Mouse (Mus musculus) adrenal gland, postnatal 10 days (tissue): ENCODE results near the gene Tpcn2. TPM values are rescaled to one million over a fixed set of nuclear protein-coding genes. Genes with fewer than 3 reads are reported as not detected.

ENCODE experiments used
- DNase-seq: peaks from one replicate; pipeline ENCODE4 v3.0.0; 2021; ENCODE audit warnings: mixed read lengths
- total RNA-seq, 2 experiments: library from RNA; stranded (reverse); gene quantifications; 2 replicates each; pipeline ENCODE4 v1.2.3; 2021

Tpcn2 gene
- total RNA-seq, 2 experiments from 2014 or later, result 12.4 to 18.4 TPM

DNA sequence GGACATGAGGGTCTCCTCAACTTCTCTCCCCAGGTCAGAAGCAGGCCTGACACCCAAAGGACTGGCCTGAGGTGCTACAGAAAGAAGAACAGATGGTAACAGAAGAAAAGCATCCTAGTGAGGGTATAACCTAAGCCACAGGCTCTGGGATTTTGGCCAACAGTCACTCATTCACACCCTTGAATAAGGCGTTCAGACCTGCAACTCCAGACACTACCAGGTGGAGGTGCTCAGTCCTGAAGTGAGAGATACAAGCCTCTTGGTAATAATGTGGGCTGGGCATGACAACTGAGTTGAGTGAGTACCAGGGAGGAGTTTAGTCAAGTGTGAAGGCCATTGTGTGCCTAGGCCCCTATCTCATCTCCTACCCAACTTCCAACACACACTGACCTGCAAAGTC is 129.7 kb downstream of the Tpcn2 start:
- DNase-seq, result no peak

DNA sequence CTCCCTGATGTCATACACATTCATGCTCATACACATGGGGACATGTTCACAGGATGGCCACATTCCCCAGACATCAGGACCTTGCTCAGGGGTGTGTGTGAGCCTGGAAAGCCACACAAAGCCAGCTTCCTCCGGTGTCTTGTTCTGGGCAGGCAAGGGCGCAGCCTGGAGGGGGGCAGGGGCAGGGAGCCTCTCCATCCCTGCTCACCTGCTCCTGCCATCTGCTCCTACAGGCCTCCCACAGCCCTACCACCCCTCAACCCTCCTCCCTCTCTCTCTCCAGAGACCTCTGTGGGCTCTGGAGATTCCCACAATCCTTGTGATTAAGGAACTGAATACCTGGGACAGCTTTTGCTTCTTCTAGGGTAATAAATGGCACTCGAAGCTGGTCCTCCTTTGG is 132.0 kb downstream of the Tpcn2 start:
- DNase-seq, result no peak

DNA sequence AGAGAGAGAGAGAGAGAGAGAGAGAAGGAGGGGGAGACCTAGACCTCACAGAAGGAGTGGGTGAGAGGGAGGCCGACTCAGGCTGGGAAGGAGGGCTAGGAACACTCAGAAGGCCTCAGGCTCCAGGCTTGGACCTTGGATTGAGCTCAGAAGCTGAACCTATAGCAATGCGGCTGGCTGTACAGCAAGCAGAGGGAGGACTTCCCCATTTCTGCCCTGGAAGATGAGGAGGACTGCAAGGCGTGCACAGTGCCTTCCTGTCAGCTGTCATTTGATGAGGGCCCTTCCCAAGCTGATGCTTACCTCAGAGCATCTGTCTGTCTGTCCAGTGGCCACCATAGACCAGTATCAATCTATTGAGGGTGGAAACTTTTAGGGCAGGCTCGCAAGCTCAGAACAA is 134.9 kb downstream of the Tpcn2 start:
- no peak for DNase-seq

DNA sequence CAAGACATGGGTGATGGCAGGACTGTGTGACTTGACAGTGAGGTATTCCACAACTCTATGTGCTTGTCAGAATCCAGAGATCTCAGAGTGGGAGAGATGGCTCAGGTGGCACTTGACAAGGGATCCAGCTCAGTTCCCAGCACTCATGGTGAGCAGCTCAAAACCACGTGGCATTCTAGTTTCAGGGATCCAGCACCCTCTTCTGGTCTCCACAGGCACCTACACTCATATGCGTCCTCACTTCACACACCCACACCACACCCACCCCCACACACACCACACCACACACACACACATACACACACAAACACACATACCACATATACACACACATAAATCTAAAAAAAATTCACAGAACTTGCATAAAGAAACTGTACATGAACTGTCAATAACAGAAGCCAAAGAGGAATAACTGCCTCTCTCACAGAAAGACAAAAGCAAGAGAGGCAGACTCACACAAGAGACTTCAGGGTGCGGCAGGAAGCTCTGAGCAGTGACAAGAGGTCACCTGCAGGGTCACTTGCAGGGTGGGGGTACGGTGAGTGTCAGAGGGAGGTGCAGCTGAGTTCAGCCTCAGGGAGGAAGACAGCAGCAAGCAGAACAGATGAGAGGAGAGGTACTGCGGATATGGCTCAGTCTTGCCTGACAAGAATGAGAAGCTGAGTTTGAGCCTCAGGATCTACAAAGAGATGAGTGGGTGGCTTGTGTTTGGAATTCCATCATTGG is 135.7 kb downstream of the Tpcn2 start:
- DNase-seq, result no peak

DNA sequence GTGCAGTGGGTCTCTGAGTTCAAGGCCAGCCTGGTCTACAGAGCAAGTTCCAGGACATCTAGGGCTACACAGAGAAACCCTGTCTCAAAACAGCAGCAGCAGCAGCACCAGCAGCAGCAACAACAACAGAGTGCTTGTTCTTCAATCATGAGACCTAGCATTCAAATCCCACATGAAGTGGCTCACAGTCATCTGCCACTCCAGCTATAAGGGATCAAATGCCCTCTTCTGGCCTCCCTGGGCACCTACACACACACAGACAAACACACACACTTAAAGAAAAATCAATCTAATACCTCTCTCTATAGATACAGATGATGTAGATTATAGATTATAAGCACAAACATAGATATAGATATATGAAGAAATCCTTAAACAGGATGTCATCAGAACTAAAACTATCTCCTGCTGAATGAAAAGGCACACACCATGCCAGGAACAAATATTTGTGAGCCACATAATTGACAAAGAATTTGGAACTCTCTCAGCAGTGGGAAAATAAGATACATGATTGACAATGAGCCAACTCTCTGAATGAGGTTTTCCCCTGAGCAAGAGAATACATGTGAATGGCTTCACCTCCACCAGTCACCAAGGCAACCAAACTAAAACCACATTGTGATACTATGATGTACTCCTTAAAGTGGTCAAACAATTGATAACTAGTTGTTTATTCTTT is 137.4 kb downstream of the Tpcn2 start:
- no peak for DNase-seq

DNA sequence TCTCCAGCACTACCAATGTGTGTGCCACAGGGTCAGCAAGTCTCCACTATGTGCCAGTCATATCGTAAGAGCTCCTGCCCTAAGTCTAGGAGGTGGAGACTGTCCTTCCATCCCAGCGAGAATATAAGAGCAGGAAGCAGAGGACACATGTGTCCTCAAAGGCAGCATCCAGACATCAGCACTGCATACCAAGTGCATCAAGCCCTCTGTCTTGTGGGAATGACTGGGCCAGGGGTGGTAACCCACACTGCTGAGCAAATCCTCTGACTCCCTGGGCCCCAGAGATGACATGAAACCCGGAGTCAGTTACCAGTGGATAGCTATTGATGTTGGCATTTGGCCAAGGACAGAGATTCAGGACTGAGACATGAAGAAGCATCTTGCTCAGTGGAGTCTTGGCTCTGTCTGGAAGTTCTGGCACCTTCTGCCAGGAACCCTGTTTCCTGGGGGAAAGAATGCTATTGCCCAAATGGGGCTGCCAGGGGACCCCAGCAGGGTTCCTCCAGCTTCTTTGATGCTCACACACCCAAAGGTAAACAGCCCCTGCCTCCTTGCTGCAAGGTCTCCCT is 140.2 kb downstream of the Tpcn2 start:
- DNase-seq, result no peak

DNA sequence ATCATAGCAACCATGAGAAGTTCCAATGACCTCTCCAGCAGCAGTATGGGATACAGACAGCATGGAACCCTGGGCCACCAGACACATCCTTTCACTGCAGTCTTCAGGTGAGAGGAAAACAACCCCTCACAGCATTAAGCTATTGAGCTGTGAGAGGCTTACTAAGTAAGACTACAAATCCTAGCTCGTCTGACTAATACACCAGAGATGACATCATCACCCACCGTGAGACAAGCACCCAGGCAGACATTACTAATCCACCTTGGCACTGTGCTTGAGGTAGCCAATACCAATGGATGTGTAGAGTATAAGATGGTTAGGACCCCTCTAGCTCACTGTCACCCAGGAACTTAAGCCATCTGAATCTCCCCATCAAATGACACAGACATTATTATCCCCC is 143.2 kb downstream of the Tpcn2 start:
- DNase-seq, result no peak

DNA sequence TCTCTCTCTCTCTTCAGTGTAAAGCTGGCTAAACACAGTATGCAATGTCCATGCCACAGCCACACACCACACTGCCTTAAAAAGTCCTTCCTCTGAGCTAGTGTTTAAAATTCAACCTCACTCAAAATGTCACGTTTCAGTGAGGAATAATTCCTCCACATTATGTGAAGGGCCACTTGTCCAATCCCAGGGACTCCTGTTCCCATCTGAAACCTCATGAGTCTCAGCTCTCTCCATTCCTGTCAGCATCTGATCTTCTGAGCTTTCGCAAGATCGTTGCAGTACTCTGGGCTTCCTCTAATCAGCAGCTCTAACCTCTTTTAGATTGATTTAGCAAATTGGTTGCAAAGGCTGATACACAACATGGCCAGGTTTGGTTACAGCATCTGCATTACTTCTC is 144.2 kb downstream of the Tpcn2 start:
- no peak for DNase-seq

DNA sequence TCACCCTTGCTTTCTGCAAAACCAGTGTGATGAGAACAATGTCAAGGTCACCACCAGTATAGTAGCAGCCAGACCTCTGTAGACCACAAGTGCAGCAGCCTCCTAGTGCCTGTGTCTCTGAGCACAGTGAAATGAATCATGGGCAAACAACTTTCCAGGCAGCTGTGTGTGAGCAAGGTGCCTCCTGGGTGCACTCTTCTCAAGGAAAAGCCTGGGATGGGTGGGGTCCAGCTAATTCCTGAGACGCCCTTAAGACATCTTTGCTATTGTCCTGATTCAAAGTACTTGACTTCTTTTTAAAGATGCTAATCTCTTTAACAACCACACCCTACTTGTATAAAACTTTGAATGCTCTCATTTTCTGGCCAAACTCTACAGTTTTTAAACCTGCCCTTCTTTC is 144.7 kb downstream of the Tpcn2 start:
- DNase-seq, result no peak

DNA sequence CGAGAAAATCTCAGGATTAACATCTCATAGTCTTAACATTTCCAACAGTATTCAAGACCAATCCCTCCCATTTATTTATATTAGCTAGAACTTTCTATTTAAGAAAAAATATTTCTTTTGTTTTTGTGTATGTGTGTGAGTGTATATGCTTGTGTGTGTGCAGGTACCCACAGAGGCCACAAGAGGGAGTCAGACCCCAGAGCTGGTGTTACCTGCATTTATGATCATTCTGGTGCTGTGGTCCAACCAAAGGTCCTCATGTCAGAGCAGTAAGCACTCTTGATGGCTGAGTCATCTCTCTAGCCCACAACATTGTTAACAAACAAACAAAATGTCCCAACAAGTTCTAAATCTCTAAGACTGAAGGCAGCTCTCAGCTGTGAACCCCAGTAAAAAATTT is 145.9 kb downstream of the Tpcn2 start:
- DNase-seq, result no peak

DNA sequence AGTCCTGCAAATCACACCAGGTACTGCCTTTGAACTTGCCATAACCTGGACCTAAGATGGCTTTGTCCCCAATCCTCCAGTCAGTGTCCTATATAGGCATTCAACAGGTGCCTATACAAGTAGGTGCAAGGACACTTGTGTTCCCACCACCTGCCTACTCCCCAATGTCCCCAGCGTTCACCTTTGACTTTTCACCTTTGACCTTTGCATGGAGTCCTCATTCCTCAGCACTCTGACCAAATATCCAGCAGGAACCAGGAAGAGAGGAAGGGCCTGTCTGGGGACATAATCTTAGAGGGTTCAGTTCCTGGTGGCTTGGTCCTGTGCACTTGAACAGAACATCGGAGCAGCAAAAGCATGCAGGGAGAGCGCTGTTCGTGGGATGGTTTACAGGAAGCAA is 147.0 kb downstream of the Tpcn2 start:
- DNase-seq, result no peak

Other genes starting within 250 kb of the Tpcn2 start
- under 1 TPM in 1 of 2 experiments, not detected in 1; 0.58 TPM for gene 1810010D01Rik, start 75.9 kb downstream of the Tpcn2 start, total RNA-seq
- gene Mrgprf, start 16.8 kb upstream of the Tpcn2 start, total RNA-seq, result 1 to 10 TPM; 4.3 to 4.6 TPM
- gene Mrgprd, start 30.8 kb upstream of the Tpcn2 start, total RNA-seq, result not detected